Mouse (Mus musculus) frontal cortex, postnatal 36 days (tissue): ENCODE results near the gene Glra1.

Experiments used
- DNase-seq, 2 experiments: peaks; one replicate each; pipeline ENCODE4 v3.0.0; 2022; ENCODE audit warnings: low spot score in 2 of 2

Gene Glra1

GRCm38 (mm10) chr11:55518806-55519674 lies 89.0 kb downstream of the Glra1 start:
- DNase-seq: peak; percentile 81 to 88

GRCm38 (mm10) chr11:55517666-55518065 lies 90.3 kb downstream of the Glra1 start:
- no peak for DNase-seq

DNA sequence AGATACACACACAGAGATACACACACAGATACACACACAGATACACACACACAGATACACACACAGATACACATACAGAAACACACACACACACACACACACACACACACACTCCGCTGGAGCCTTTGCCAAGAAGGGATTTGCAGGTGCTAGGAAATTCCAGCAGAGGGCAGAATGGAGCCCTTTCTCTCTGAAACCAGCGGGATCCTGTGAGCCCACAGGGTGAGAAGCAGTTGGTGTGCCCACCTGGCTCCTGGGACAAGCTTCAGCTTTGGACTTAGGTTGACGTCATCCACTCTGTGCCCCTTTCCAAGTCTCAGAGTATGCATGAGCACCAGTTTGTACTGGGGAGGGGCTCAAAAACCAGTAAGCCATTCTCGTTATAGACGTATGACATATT lies 96.6 kb downstream of the Glra1 start:
- DNase-seq: no peak

- no peak for DNase-seq
Observed at GRCm38 (mm10) chr11:55505485-55505884, 102.5 kb downstream of the Glra1 start.

DNA sequence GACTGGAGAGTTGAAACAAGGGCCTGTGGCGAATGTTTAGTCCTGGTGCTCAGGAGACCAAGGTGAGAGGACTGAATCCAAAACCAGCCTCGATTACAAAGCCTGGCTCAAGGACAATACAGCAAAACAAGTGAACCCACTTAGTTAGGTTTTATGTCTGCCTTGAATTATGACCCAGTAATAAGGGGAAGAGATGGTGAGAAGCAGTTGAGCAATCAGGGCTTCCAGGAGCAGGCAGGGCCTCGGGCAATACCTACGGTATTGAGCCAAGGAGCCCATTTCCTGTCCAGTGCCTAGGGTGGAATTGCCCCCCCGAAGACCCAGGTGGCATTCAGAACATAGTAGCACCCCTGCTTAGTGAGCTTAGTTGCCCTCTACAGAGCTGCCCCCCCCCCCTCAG lies 105.1 kb downstream of the Glra1 start:
- DNase-seq: no peak

- DNase-seq: no peak
Observed at GRCm38 (mm10) chr11:55501955-55502531, 106.0 kb downstream of the Glra1 start.

- peak in 1 of 2 experiments; percentile 51 for DNase-seq
Observed at GRCm38 (mm10) chr11:55497885-55498284, 110.1 kb downstream of the Glra1 start.

DNA sequence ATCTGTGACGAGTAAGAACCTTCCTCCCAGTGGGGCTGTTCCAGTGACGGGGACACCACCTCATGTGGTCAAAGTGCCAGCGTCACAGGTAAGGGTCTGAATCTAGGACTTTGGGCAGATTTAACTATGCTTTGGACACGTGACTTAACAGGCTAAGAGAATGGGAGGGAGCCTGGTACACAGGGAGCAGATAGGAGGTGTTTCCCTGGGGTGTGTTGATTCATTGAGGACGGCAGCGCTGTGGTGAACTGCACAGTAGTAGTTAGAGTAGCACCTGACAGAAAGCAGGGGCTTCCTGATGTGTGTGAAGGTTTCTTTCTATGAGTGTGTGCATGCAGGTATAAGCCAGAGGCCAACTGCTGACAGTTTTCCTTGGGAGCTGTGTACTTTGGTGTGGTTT lies 111.8 kb downstream of the Glra1 start:
- DNase-seq: no peak

- DNase-seq: no peak
Observed at GRCm38 (mm10) chr11:55485443-55485842, 122.6 kb downstream of the Glra1 start.

DNA sequence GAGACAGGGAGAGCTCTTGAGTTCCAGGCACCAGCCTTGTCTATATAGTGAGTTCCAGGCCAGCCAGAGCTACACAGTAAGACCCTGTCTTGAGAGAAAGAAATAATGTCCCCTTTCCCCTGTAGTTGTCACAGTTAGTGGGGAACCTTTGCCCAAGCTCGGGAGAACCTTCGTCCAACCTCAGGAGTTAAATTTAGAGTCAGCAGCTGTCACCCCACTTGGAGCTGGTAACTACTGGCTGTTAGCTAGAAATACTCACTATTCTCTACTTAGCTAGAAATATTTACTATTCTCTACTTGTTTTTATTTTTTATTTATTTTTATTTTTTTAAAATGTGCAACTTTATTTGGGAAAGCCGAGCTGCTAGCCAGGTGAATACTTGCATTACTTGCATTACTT lies 134.8 kb downstream of the Glra1 start:
- DNase-seq: no peak

DNA sequence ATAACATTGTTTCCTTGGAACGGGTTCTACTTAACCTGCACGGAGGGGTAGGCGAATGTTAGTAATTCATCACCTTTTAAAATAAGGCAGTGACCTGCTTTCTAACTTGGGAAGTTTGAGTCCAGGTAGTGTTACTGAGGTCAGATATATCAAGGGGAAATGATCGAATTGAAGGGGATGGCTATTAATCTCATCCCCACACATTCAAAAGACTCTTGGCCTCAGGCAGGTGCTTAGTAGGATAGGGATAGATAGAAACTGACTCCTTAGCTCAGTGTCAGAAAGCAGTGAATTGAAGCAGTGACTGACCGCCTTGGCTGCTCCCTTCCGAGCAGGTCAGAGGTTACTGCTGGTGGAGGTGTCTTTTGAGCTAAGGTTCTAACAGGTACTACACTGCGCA lies 136.5 kb downstream of the Glra1 start:
- DNase-seq: no peak

- no peak for DNase-seq
Observed at GRCm38 (mm10) chr11:55470761-55471160, 137.2 kb downstream of the Glra1 start.

DNA sequence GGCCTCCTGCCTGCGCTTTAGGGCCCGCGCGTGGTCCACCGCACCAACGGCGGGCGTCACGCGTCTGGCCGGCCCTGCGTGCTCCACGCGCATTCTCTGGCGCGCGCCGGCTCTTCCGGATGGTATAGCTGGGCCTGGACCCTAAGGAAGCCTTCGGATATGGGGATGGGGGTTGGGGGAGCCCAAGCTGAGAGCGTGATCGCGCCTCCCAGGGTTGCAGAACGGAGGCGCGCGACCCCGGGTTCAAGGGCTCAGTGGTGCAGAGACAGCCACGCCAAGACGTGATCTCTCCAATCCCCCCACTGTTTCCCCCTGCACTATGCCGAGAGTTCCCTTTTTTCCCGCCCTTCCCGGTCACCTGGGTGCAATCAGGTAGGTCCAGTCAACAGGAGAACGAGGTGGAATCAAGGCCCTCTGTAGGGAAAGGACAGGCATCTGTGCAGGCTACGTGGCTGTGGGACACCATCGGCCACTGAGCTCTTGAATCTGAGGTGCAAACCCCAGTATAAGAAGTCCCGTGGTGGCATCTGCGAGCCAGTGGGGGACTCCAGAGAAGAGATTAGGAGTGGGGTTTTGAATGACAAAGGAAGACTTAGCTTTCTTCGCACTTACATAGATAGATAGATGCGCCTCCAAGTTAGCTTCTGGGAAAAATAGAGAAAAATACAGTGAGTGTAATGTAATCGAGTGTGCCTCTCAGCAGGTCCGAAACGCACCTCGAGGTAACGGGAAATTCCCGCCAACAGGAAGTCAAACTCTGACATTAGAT lies 137.9 kb downstream of the Glra1 start:
- DNase-seq: peak; percentile 19 to 29

DNA sequence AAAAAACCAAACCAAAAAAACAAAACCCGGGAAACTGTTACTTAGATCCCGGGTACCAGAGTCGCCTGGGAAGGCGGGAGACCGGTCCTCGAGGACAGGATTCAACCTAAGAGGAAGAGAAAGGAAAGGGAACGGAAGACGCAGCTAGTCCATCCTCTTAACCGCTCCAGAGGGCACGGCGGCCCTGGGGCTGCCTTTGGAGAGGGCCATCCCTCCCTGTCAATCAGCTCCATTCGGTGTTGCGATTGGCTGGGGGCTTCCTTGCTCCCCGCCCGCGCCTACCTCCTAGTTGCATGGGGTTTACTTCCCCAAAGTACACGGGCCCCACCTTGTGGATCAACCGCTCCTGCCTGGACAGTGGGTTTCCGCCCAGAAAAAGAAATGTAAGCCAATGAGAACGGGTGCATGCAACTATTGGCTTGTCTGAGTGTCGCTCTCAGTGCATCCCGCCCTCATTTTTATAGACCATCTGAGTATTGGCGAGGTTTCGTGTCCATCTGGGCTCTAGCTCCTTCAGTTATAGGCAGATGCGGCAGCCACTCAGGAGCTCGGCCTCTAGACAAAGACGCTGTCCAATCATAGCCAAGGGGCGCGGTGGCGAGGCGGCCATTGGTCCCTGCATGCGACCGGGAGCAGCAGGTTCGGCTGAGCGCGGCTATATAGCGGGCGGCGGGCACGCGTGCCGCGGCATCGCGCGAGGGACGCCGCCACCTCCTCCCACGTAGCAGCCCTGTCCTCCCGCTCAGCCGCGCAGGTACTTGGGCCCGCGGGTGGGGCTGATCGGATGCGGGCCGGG lies 138.8 kb downstream of the Glra1 start, which contains the start of gene G3bp1:
TSS of gene G3bp1 (plus strand) at position 638 of the 796 bp plus-strand sequence.
- peak; percentile 99 to 100 for DNase-seq

- DNase-seq: no peak
Observed at GRCm38 (mm10) chr11:55468611-55469047, 139.4 kb downstream of the Glra1 start.

- DNase-seq: no peak
Observed at GRCm38 (mm10) chr11:55468012-55468411, 140.0 kb downstream of the Glra1 start.

- no peak for DNase-seq
Observed at GRCm38 (mm10) chr11:55465177-55465576, 142.8 kb downstream of the Glra1 start.

DNA sequence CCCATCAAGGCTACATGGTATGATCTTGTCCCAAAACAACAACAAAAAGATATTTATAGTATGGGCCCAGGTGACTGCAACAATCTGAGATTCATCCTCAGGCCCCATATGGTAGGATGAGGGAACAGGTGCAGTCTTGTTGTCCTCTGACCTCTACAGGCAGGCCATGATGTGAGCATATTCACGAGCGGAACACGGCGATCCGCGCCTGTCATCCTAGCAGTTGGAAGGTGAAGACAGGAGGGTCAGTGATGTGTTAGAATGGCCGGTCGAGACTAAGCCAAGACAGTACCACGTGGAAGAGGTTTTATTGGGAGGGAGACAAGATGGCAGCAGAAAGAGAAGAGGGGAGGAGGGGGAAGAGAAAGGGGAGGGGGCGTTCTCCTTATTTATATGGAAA lies 143.3 kb downstream of the Glra1 start:
- no peak for DNase-seq
